Mouse (Mus musculus) kidney, embryonic 16.5 days (tissue): ENCODE data around the gene Hells. TPM values are rescaled to one million over a fixed set of nuclear protein-coding genes. Genes with fewer than 3 reads are reported as not detected.

ENCODE experiments used
- ATAC-seq: fragments of 200-750 bp; cut with Nextera tagmentation; 2 replicates; pipeline ENCODE4 v1.8.0; 2017; ENCODE audit warnings: moderate TSS enrichment; ENCODE audit not compliant: low FRiP score, low TSS enrichment
- H3K27ac ChIP-seq: fragments of 300-500 bp; sonication (generic); 2 replicates; pipeline ENCODE4 v1.5.1; 2014; ENCODE audit warnings: low read length
- H3K27me3 ChIP-seq: fragments of 300-500 bp; sonication (generic); 2 replicates; pipeline ENCODE4 v1.6.1; 2014; ENCODE audit warnings: low read length, control low read depth, mixed read lengths; ENCODE audit not compliant: insufficient read depth
- H3K36me3 ChIP-seq: fragments of 300-500 bp; sonication (generic); 2 replicates; pipeline ENCODE4 v1.6.1; 2014; ENCODE audit warnings: low read length, control low read depth, mixed read lengths; ENCODE audit not compliant: insufficient read depth
- H3K4me1 ChIP-seq: fragments of 300-500 bp; sonication (generic); 2 replicates; pipeline ENCODE4 v1.6.1; 2014; ENCODE audit warnings: low read length, control low read depth, mixed read lengths; ENCODE audit not compliant: insufficient read depth
- H3K4me2 ChIP-seq: fragments of 300-500 bp; sonication (generic); replicated peaks from 2 replicates; pipeline ENCODE4 v1.6.1; 2014; ENCODE audit warnings: low read depth, low read length
- H3K4me3 ChIP-seq: fragments of 300-500 bp; sonication (generic); 2 replicates; pipeline ENCODE4 v1.5.1; 2014; ENCODE audit warnings: mild to moderate bottlenecking, low read length
- H3K9ac ChIP-seq: fragments of 300-500 bp; sonication (generic); replicated peaks from 2 replicates; pipeline ENCODE4 v1.6.1; 2014; ENCODE audit warnings: low read length
- H3K9me3 ChIP-seq: fragments of 300-500 bp; sonication (generic); 2 replicates; pipeline ENCODE4 v1.6.1; 2016; ENCODE audit warnings: low read length, control low read depth
- WGBS: fragments of 180-500 bp; shearing (Covaris S2); extraction: QIAGEN DNeasy Blood & Tissue Kit; methylation state at CpG from one replicate; pipeline ENCODE4 v1.1.7; 2014; 5-methylcytosine and 5-hydroxymethylcytosine counted together
- microRNA-seq: library from miRNA; unstranded; fragments of <30 nt; microRNA quantifications from one replicate; pipeline ENCODE4, GENCODE M21; 2016
- polyA plus RNA-seq: library from polyadenylated mRNA; unstranded; fragments of >200 nt; fragmentation: Nextera tagmentation; extraction: Ambion mirVana; gene quantifications from 2 replicates; pipeline ENCODE4 v1.2.1, GENCODE M21; 2015

Hells gene
- polyA plus RNA-seq, 1 experiment from 2014 or later = 46.2 TPM

DNA sequence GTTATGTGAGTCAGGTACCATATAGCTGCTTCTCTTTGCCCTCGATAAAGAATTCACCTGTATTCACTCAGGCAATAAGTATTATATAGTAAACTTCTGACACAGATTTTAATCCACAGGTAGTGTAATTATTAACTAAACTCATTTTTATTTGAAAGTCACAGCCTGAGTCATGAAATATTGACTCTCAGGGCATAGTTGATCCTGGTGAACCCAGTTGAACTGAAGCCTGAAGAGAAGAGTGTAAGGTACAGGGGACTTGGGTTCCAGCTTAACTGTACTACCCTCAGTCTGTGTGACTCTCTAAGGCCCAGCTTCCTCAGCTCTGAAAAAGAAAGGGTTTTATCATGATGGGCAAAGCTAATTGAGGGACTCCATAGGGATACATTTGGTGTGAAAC lies 74.4 kb downstream of the Hells start:
- ATAC-seq = no peak
- Histone ChIP-seq H3K9me3 (no peaks in the 10 kb centered on the region), H3K27ac (no peak overlapping the region), H3K36me3 (no peaks in the 10 kb centered on the region), H3K4me3 (no peak overlapping the region), H3K4me1 (no peaks in the 10 kb centered on the region), H3K4me2 (no peak overlapping the region), H3K9ac (no peak overlapping the region), H3K27me3 (no peaks in the 10 kb centered on the region)
- WGBS = 74% methylated on average over 1 of the region's 1 CpGs

DNA sequence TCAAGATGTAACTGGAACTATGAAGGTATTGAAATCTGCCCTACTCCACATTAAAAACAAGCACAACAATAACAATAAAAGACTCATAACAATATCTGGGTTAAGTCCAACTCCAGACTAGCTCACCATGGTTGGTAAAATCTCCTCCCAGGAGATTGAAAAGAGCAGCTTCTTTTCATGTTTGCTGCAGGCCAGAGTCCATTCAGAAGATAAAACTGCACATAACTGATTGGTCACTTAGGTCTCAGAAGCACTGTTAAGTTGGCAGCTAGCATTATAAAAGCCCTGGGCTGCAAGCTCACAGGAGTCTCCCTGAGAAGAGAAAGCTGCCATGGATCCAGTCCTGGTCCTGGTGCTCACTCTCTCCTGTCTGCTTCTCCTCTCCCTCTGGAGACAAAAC lies 76.0 kb downstream of the Hells start, which contains the start of gene Cyp2c55:
TSS of gene Cyp2c55 (plus strand) at position 305 of the 400 bp plus-strand sequence.
- Histone ChIP-seq H3K36me3 (no peaks in the 10 kb centered on the region), H3K9me3 (no peaks in the 10 kb centered on the region), H3K27ac (no peak within 1 kb of the TSS), H3K27me3 (no peaks in the 10 kb centered on the region), H3K9ac (no peak within 1 kb of the TSS), H3K4me3 (no peak within 1 kb of the TSS), H3K4me2 (no peak within 1 kb of the TSS), H3K4me1 (no peaks in the 10 kb centered on the region)
- ATAC-seq = no peak

Small RNA genes lying within 50 kb of the gene (microRNA-seq; reads per million reads assigned to microRNA genes)
- gene Gm23800 = not detected

Other genes with a start within 250 kb of the Hells start
- 7.8 and 8.0 TPM in 2 replicates for gene Noc3l, start 111.7 kb upstream of the Hells start, polyA plus RNA-seq
- 2.0 and 2.2 TPM in 2 replicates for gene Tbc1d12, start 94.3 kb upstream of the Hells start, polyA plus RNA-seq
- gene Cyp2c55, start 76.1 kb downstream of the Hells start, polyA plus RNA-seq = not detected in 2 replicates
- not detected in 2 replicates for gene Cyp2c65, start 130.1 kb downstream of the Hells start, polyA plus RNA-seq
- not detected in 2 replicates for gene Cyp2c66, start 183.0 kb downstream of the Hells start, polyA plus RNA-seq